Mouse (Mus musculus) mature B cell (primary cell): ENCODE results near the gene F3.
"Not testable (repeated sequence)": the region's sequence is repeated elsewhere in the genome, so short reads cannot be mapped to it uniquely, and the experiment has no call there.

ENCODE experiments used
- in situ Hi-C: fragments of 300-500 bp; cut with MboI; formaldehyde crosslinking; loops from 2 replicates; pipeline ENCODE4 v1.14.3; 2019

The F3 gene

GRCm38 (mm10) chr3:121738742-121739342 lies 15.5 kb downstream of the F3 start:
- in situ Hi-C loops = loop anchor here (25.0 kb wide), 2 partner anchors 202 to 427 kb away; partner anchors contain the start of gene Slc44a3

GRCm38 (mm10) chr3:121739489-121740213 lies 16.3 kb downstream of the F3 start:
- in situ Hi-C loops = loop anchor here (25.0 kb wide), 2 partner anchors 202 to 427 kb away; partner anchors contain the start of gene Slc44a3

- in situ Hi-C loops = loop anchor here (25.0 kb wide), 2 partner anchors 204 to 429 kb away; partner anchors contain the start of gene Slc44a3
Measured at GRCm38 (mm10) chr3:121741186-121741848, 18.0 kb downstream of the F3 start.

- in situ Hi-C loops = not testable (repeated sequence)
Measured at GRCm38 (mm10) chr3:121754319-121755090, 31.2 kb downstream of the F3 start.

- in situ Hi-C loops = no loop called here
Measured at GRCm38 (mm10) chr3:121755152-121755551, 31.8 kb downstream of the F3 start.

GRCm38 (mm10) chr3:121758373-121758772 lies 35.0 kb downstream of the F3 start:
- in situ Hi-C loops = no loop called here

GRCm38 (mm10) chr3:121762056-121762852 lies 38.9 kb downstream of the F3 start:
- in situ Hi-C loops = no loop called here

- in situ Hi-C loops = no loop called here
Measured at GRCm38 (mm10) chr3:121766048-121766447, 42.7 kb downstream of the F3 start.

- in situ Hi-C loops = no loop called here
Measured at GRCm38 (mm10) chr3:121766818-121767217, 43.5 kb downstream of the F3 start.

- in situ Hi-C loops = no loop called here
Measured at GRCm38 (mm10) chr3:121768770-121769169, 45.4 kb downstream of the F3 start.

GRCm38 (mm10) chr3:121773336-121773735 lies 50.0 kb downstream of the F3 start:
- in situ Hi-C loops = not testable (repeated sequence)

GRCm38 (mm10) chr3:121777943-121778342 lies 54.6 kb downstream of the F3 start:
- in situ Hi-C loops = no loop called here

- in situ Hi-C loops = no loop called here
Measured at GRCm38 (mm10) chr3:121783020-121783419, 59.7 kb downstream of the F3 start.
